ENCODE assay signal across 8 mouse cellular contexts in the genomic region with DNA sequence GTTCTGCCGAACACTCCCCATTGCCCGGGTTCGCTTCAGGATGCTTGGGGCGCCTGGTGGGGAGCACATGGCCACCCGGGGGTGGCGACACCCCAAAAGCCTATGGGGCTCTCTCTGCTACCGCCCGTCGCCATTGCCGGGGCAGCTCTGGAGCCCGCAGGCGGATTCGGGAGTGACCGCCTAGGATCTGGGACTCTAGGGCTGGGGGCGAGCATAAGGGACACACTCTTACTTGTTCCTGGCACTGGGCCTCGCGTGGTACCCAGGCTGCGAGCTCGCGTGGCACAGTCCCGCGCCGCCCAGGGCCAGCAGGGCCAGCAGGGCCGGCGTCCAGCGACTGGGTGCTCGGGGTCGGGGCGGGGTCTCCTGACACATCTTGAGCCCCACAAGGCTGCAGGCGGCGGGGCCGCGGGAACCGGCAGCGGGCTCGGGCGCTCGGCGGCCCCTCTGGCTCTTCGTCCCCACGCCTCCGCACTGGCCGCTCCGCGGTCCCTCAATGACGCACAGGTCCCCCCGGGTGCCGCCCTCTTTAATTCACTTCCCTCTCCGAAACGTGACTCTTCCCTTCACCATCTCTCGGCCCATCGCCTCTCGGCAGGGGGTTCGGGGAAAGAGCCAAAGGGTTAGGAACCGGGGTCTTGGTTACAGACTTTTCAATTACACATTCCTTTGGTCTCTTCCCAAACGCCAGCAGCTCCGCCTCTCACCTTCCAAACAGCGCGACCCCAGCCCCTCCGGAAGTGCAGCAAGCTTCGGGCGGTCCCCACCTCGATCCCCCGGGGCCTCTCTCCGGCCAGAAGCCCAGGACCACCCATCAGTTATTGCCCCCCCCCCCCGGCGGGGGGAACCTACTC. TPM values are rescaled to one million over a fixed set of nuclear protein-coding genes. Genes with fewer than 3 reads are reported as not detected.
A peak's percentile ranks its signal among the peaks of the same experiment; 100 is the strongest.
DNase-seq lines count a peak whose midpoint lies in the region; ATAC-seq and TF ChIP-seq lines count a peak whose summit lies in the region.

No protein-coding gene starts in this region.

- peaks cover 5% of the 10 kb centered on the region; the same call in 1 of the 2 replicates for H3K27me3 ChIP-seq in testis, adult 2 months (ENCODE audit: control insufficient read depth, insufficient read depth, low read length)
- H3K27me3 ChIP-seq in embryonic facial prominence, embryonic 14.5 days (replicated peaks; ENCODE audit: control insufficient read depth, insufficient read depth, low read length): peaks cover 12% of the 10 kb centered on the region
- H3K27me3 ChIP-seq in heart, embryonic 12.5 days (replicated peaks): peaks cover 12% of the 10 kb centered on the region; the same call in 1 of the 2 replicates
- peaks cover 24% of the 10 kb centered on the region for H3K27me3 ChIP-seq in limb, embryonic 13.5 days
- H3K27me3 ChIP-seq in midbrain, embryonic 12.5 days: peaks cover 38% of the 10 kb centered on the region
- no peaks in the 10 kb centered on the region for H3K27me3 ChIP-seq in splenic B cell, adult 2 months (ENCODE audit: control insufficient read depth, insufficient read depth, low read length, poor library complexity, severe bottlenecking)

- no peak for DNase-seq in testis, postnatal 14 days (ENCODE audit: low spot score)
- peak; percentile 39 for DNase-seq in embryonic facial prominence, embryonic 14.5 days (ENCODE audit: low spot score)
- DNase-seq in splenic B cell, adult 2 months (ENCODE audit: low read depth, low spot score): peak; percentile 69
- DNase-seq in layer of hippocampus, adult 8-10 months (ENCODE audit: low spot score in 2 of 2): no peak

- peaks cover 10% of the 10 kb centered on the region for H3K4me1 ChIP-seq in testis, adult 2 months (ENCODE audit: control insufficient read depth, insufficient read depth, low read length)
- H3K4me1 ChIP-seq in embryonic facial prominence, embryonic 14.5 days (ENCODE audit: control insufficient read depth, insufficient read depth, low read length): peaks cover 8% of the 10 kb centered on the region; the same call in 1 of the 2 replicates
- H3K4me1 ChIP-seq in heart, embryonic 12.5 days (replicated peaks): peaks cover 35% of the 10 kb centered on the region
- H3K4me1 ChIP-seq in limb, embryonic 13.5 days: peaks cover 19% of the 10 kb centered on the region
- peaks cover 17% of the 10 kb centered on the region for H3K4me1 ChIP-seq in midbrain, embryonic 12.5 days

- H3K9me3 ChIP-seq in embryonic facial prominence, embryonic 14.5 days (ENCODE audit: control insufficient read depth, low read length): no peaks in the 10 kb centered on the region
- no peaks in the 10 kb centered on the region for H3K9me3 ChIP-seq in heart, embryonic 12.5 days (replicated peaks)
- no peaks in the 10 kb centered on the region for H3K9me3 ChIP-seq in limb, embryonic 13.5 days
- H3K9me3 ChIP-seq in midbrain, embryonic 12.5 days: no peaks in the 10 kb centered on the region

- TF ChIP-seq CTCF in testis, adult 2 months (IDR thresholded peaks at IDR 0.05; ENCODE audit: control insufficient read depth, insufficient read depth, insufficient replicate concordance, low read depth, low read length): no peak

- H3K4me2 ChIP-seq in embryonic facial prominence, embryonic 14.5 days (ENCODE audit: low read depth, low read length): peak overlapping the region; percentile 96
- H3K4me2 ChIP-seq in heart, embryonic 12.5 days: peak overlapping the region; percentile 97
- H3K4me2 ChIP-seq in limb, embryonic 13.5 days (replicated peaks): peak overlapping the region; percentile 99
- H3K4me2 ChIP-seq in midbrain, embryonic 12.5 days (replicated peaks): peak overlapping the region; percentile 100

- under 1% methylated on average over 36 of the region's 67 CpGs for WGBS in embryonic facial prominence, embryonic 14.5 days
- WGBS in heart, embryonic 12.5 days: under 1% methylated on average over 67 of the region's 67 CpGs
- WGBS in limb, embryonic 13.5 days: under 1% methylated on average over 65 of the region's 67 CpGs
- WGBS in midbrain, embryonic 12.5 days: under 1% methylated on average over 66 of the region's 67 CpGs

- H3K4me3 ChIP-seq in testis, adult 2 months (ENCODE audit: control insufficient read depth, low read depth, low read length): peak overlapping the region; percentile 64
- peak overlapping the region; percentile 62 for H3K4me3 ChIP-seq in embryonic facial prominence, embryonic 14.5 days (ENCODE audit: low read depth, low read length)
- peak overlapping the region; percentile 78 for H3K4me3 ChIP-seq in heart, embryonic 12.5 days
- H3K4me3 ChIP-seq in limb, embryonic 13.5 days: peak overlapping the region; percentile 70
- peak overlapping the region; percentile 66 for H3K4me3 ChIP-seq in midbrain, embryonic 12.5 days

- H3K36me3 ChIP-seq in testis, adult 2 months (ENCODE audit: control insufficient read depth, insufficient read depth, low read length): no peaks in the 10 kb centered on the region
- no peaks in the 10 kb centered on the region for H3K36me3 ChIP-seq in embryonic facial prominence, embryonic 14.5 days (ENCODE audit: control insufficient read depth, insufficient read depth, low read length)
- H3K36me3 ChIP-seq in heart, embryonic 12.5 days: no peaks in the 10 kb centered on the region
- H3K36me3 ChIP-seq in limb, embryonic 13.5 days: no peaks in the 10 kb centered on the region
- no peaks in the 10 kb centered on the region for H3K36me3 ChIP-seq in midbrain, embryonic 12.5 days
- H3K36me3 ChIP-seq in splenic B cell, adult 2 months (ENCODE audit: control insufficient read depth, insufficient read depth, low read length, poor library complexity, severe bottlenecking): no peaks in the 10 kb centered on the region

- no peak overlapping the region for H3K27ac ChIP-seq in testis, adult 2 months (ENCODE audit: control insufficient read depth, insufficient read depth, low read depth, low read length)
- peak overlapping the region; percentile 79 for H3K27ac ChIP-seq in embryonic facial prominence, embryonic 14.5 days (replicated peaks; ENCODE audit: low read depth, low read length)
- peak overlapping the region; percentile 61 for H3K27ac ChIP-seq in heart, embryonic 12.5 days (ENCODE audit: poor library complexity, severe bottlenecking)
- H3K27ac ChIP-seq in limb, embryonic 13.5 days: peak overlapping the region; percentile 78
- H3K27ac ChIP-seq in midbrain, embryonic 12.5 days (replicated peaks): no peak overlapping the region

- ATAC-seq in embryonic facial prominence, embryonic 14.5 days (ENCODE audit: low read depth): peak; percentile 51
- peak; percentile 57 for ATAC-seq in heart, embryonic 12.5 days (ENCODE audit: insufficient number of reproducible peaks, low FRiP score)
- peak; percentile 42 for ATAC-seq in limb, embryonic 13.5 days (ENCODE audit: low FRiP score, low read depth)
- ATAC-seq in midbrain, embryonic 12.5 days (ENCODE audit: low FRiP score, low read depth): peak; percentile 46

- peak overlapping the region; percentile 76 for H3K9ac ChIP-seq in embryonic facial prominence, embryonic 14.5 days (ENCODE audit: low read depth, low read length)
- H3K9ac ChIP-seq in heart, embryonic 12.5 days: peak overlapping the region; percentile 83
- H3K9ac ChIP-seq in limb, embryonic 13.5 days: peak overlapping the region; percentile 78
- H3K9ac ChIP-seq in midbrain, embryonic 12.5 days (replicated peaks): peak overlapping the region; percentile 74

- TF ChIP-seq POLR2A in testis, adult 2 months (IDR thresholded peaks at IDR 0.05; ENCODE audit: control insufficient read depth, low read depth, low read length): no peak

RNA-seq across cellular contexts. Expression of a gene that starts 1.1 kb away (rescaled TPM):
- 10.9 and 13.1 TPM in 2 replicates for polyA plus RNA-seq in testis, adult 2 months (2012; rRNA removed)
- polyA plus RNA-seq in embryonic facial prominence, embryonic 14.5 days (2014; fragmentation: Nextera tagmentation; extraction: Ambion mirVana): 23.1 and 24.5 TPM in 2 replicates
- 97.0 and 99.7 TPM in 2 replicates for polyA plus RNA-seq in heart, embryonic 12.5 days (2016; fragmentation: Nextera tagmentation; extraction: Ambion mirVana)
- 18.6 and 19.1 TPM in 2 replicates for polyA plus RNA-seq in limb, embryonic 13.5 days (2015; fragmentation: Nextera tagmentation; extraction: Ambion mirVana)
- polyA plus RNA-seq in midbrain, embryonic 12.5 days (2016; fragmentation: Nextera tagmentation; extraction: Ambion mirVana): 9.9 and 10.2 TPM in 2 replicates
- 1 to 10 TPM; 3.1 to 5.2 (median 3.9) TPM for total RNA-seq in layer of hippocampus, adult 8-10 months (2022)

Comparison
In these comparisons a context has a peak if more than half of its experiments do, and no peak if none do; other contexts are left out.
1. H3K27ac ChIP-seq: peak in embryonic facial prominence, embryonic 14.5 days (single experiment), heart, embryonic 12.5 days (single experiment) and limb, embryonic 13.5 days (single experiment); none in testis, adult 2 months (single experiment) and midbrain, embryonic 12.5 days (single experiment).
2. DNase-seq: peak in embryonic facial prominence, embryonic 14.5 days (single experiment) and splenic B cell, adult 2 months (single experiment); none in testis, postnatal 14 days (single experiment) and layer of hippocampus, adult 8-10 months (0 of 2).
3. Peak in every context shown above with its lines, with median percentiles within 50 percentile points of each other: H3K4me3 ChIP-seq, ATAC-seq, H3K4me2 ChIP-seq and H3K9ac ChIP-seq.